ENCODE assay signal across 8 mouse cellular contexts in the genomic region with DNA sequence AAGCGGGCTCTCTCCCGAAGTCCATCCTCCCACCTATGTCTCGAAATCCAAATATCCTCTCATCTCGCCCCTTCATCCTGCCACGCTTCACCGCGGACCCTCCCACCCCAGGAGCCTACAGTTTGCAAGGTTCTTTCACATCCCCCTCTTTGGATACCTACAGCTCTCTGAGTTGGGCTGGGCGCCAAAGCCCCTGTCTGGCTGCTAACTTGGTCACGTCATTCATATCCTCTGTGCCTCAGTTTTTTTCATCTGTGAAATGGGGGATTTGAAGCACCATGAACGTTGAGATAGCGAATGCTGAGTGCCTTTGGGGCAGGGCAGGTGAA. TPM values are rescaled to one million over a fixed set of nuclear protein-coding genes. Genes with fewer than 3 reads are reported as not detected.
DNase-seq lines count a peak whose midpoint lies in the region; ATAC-seq and TF ChIP-seq lines count a peak whose summit lies in the region.

No protein-coding gene starts in this region.

- H3K27me3 ChIP-seq in kidney, postnatal 0 days (ENCODE audit: insufficient read depth, low read length) = no peaks in the 10 kb centered on the region
- peaks cover 13% of the 10 kb centered on the region for H3K27me3 ChIP-seq in hindbrain, embryonic 13.5 days
- no peaks in the 10 kb centered on the region for H3K27me3 ChIP-seq in midbrain, embryonic 15.5 days (replicated peaks)

- peak overlapping the region; percentile 91 for H3K4me2 ChIP-seq in kidney, postnatal 0 days (ENCODE audit: low read length)
- H3K4me2 ChIP-seq in hindbrain, embryonic 13.5 days = peak overlapping the region; percentile 73
- peak overlapping the region; percentile 67 for H3K4me2 ChIP-seq in midbrain, embryonic 15.5 days

- H3K9me3 ChIP-seq in kidney, postnatal 0 days (replicated peaks; ENCODE audit: low read length) = no peaks in the 10 kb centered on the region
- H3K9me3 ChIP-seq in hindbrain, embryonic 13.5 days = no peaks in the 10 kb centered on the region
- no peaks in the 10 kb centered on the region for H3K9me3 ChIP-seq in midbrain, embryonic 15.5 days

- TF ChIP-seq POLR2A in cortical plate, adult 2 months (IDR thresholded peaks at IDR 0.05; ENCODE audit: extremely low read depth, insufficient read depth, low read length) = no peak

- H3K4me3 ChIP-seq in kidney, postnatal 0 days (replicated peaks; ENCODE audit: low read depth, low read length) = peak overlapping the region; percentile 98
- H3K4me3 ChIP-seq in cortical plate, adult 2 months (ENCODE audit: insufficient read depth, low read length) = peak overlapping the region; percentile 40
- peak overlapping the region; percentile 99 for H3K4me3 ChIP-seq in hindbrain, embryonic 13.5 days
- H3K4me3 ChIP-seq in midbrain, embryonic 15.5 days = peak overlapping the region; percentile 100

- no peak; the same call in 1 of the 2 replicates for TF ChIP-seq CTCF in kidney, postnatal 0 days (IDR thresholded peaks at IDR 0.05; ENCODE audit: low read depth)
- no peak for TF ChIP-seq CTCF in cortical plate, adult 2 months (IDR thresholded peaks at IDR 0.05; ENCODE audit: extremely low read depth, insufficient read depth, low read length)

- DNase-seq in kidney, postnatal 0 days (ENCODE audit: low spot score) = no peak
- DNase-seq in kidney, adult 18-20 months = no peak
- no peak for DNase-seq in urinary bladder, postnatal 14 days (ENCODE audit: low spot score)
- DNase-seq in urinary bladder, postnatal 36 days (ENCODE audit: low spot score in 2 of 2) = no peak
- DNase-seq in retina, postnatal 1 day = no peak

- WGBS in kidney, postnatal 0 days = under 1% methylated on average over 11 of the region's 11 CpGs
- 2% methylated on average over 11 of the region's 11 CpGs for WGBS in hindbrain, embryonic 13.5 days
- WGBS in midbrain, embryonic 15.5 days = 2% methylated on average over 11 of the region's 11 CpGs

- H3K27ac ChIP-seq in kidney, postnatal 0 days = no peak overlapping the region
- no peak overlapping the region for H3K27ac ChIP-seq in cortical plate, adult 2 months (ENCODE audit: insufficient read depth, low read length)
- H3K27ac ChIP-seq in hindbrain, embryonic 13.5 days = peak overlapping the region; percentile 94
- peak overlapping the region; percentile 95 for H3K27ac ChIP-seq in midbrain, embryonic 15.5 days

- no peak; the same call in 1 of the 2 replicates for ATAC-seq in kidney, postnatal 0 days (replicated peaks; ENCODE audit: low FRiP score, low read depth)
- peak; percentile 52 for ATAC-seq in hindbrain, embryonic 13.5 days (ENCODE audit: low FRiP score)
- ATAC-seq in midbrain, embryonic 15.5 days (replicated peaks) = peak; percentile 45; the same call in 1 of the 2 replicates

- H3K4me1 ChIP-seq in kidney, postnatal 0 days (replicated peaks; ENCODE audit: insufficient read depth, low read length) = no peaks in the 10 kb centered on the region; the same call in 1 of the 2 replicates
- no peaks in the 10 kb centered on the region for H3K4me1 ChIP-seq in cortical plate, adult 2 months (ENCODE audit: control insufficient read depth, insufficient read depth, low read length)
- peaks cover 28% of the 10 kb centered on the region for H3K4me1 ChIP-seq in hindbrain, embryonic 13.5 days (replicated peaks)
- H3K4me1 ChIP-seq in midbrain, embryonic 15.5 days = peaks cover 22% of the 10 kb centered on the region

- no peaks in the 10 kb centered on the region for H3K36me3 ChIP-seq in kidney, postnatal 0 days (ENCODE audit: insufficient read depth, low read length)
- peaks cover 25% of the 10 kb centered on the region for H3K36me3 ChIP-seq in hindbrain, embryonic 13.5 days
- no peaks in the 10 kb centered on the region; the same call in 1 of the 2 replicates for H3K36me3 ChIP-seq in midbrain, embryonic 15.5 days (replicated peaks)

- peak overlapping the region; percentile 96; the same call in 1 of the 2 replicates for H3K9ac ChIP-seq in kidney, postnatal 0 days (ENCODE audit: low read depth, low read length)
- peak overlapping the region; percentile 100 for H3K9ac ChIP-seq in hindbrain, embryonic 13.5 days
- peak overlapping the region; percentile 100 for H3K9ac ChIP-seq in midbrain, embryonic 15.5 days

RNA-seq across cellular contexts. Expression of gene Vps37d, which starts 0.4 kb away (rescaled TPM):
- polyA plus RNA-seq in kidney, postnatal 0 days (2015; fragmentation: Nextera tagmentation; extraction: Ambion mirVana) = 9.9 and 12.5 TPM in 2 replicates
- polyA plus RNA-seq in cortical plate, adult 2 months (2012; rRNA removed) = 26.6 and 29.4 TPM in 2 replicates
- 29.8 and 31.9 TPM in 2 replicates for polyA plus RNA-seq in hindbrain, embryonic 13.5 days (2015; fragmentation: Nextera tagmentation; extraction: Ambion mirVana)
- polyA plus RNA-seq in midbrain, embryonic 15.5 days (2015; fragmentation: Nextera tagmentation; extraction: Ambion mirVana) = 39.5 and 47.8 TPM in 2 replicates

RNA-seq across cellular contexts. Expression of gene Mlxipl, which starts 11.2 kb away (rescaled TPM):
- 6.5 and 7.8 TPM in 2 replicates for polyA plus RNA-seq in kidney, postnatal 0 days (2015; fragmentation: Nextera tagmentation; extraction: Ambion mirVana)
- polyA plus RNA-seq in cortical plate, adult 2 months (2012; rRNA removed) = 4.2 and 5.0 TPM in 2 replicates
- polyA plus RNA-seq in hindbrain, embryonic 13.5 days (2015; fragmentation: Nextera tagmentation; extraction: Ambion mirVana) = 0.41 and 0.71 TPM in 2 replicates
- 0.81 and 0.91 TPM in 2 replicates for polyA plus RNA-seq in midbrain, embryonic 15.5 days (2015; fragmentation: Nextera tagmentation; extraction: Ambion mirVana)

RNA-seq across cellular contexts. Expression of gene Bud23, which starts 13.7 kb away (rescaled TPM):
- 80.4 and 85.2 TPM in 2 replicates for polyA plus RNA-seq in kidney, postnatal 0 days (2015; fragmentation: Nextera tagmentation; extraction: Ambion mirVana)
- 66.6 and 82.3 TPM in 2 replicates for polyA plus RNA-seq in cortical plate, adult 2 months (2012; rRNA removed)
- polyA plus RNA-seq in hindbrain, embryonic 13.5 days (2015; fragmentation: Nextera tagmentation; extraction: Ambion mirVana) = 79.1 and 93.5 TPM in 2 replicates
- 78.1 and 82.5 TPM in 2 replicates for polyA plus RNA-seq in midbrain, embryonic 15.5 days (2015; fragmentation: Nextera tagmentation; extraction: Ambion mirVana)

RNA-seq across cellular contexts. Expression of gene Dnajc30, which starts 14.4 kb away (rescaled TPM):
- polyA plus RNA-seq in kidney, postnatal 0 days (2015; fragmentation: Nextera tagmentation; extraction: Ambion mirVana) = 42.4 and 42.6 TPM in 2 replicates
- 58.3 and 58.4 TPM in 2 replicates for polyA plus RNA-seq in cortical plate, adult 2 months (2012; rRNA removed)
- polyA plus RNA-seq in hindbrain, embryonic 13.5 days (2015; fragmentation: Nextera tagmentation; extraction: Ambion mirVana) = 37.4 and 38.8 TPM in 2 replicates
- polyA plus RNA-seq in midbrain, embryonic 15.5 days (2015; fragmentation: Nextera tagmentation; extraction: Ambion mirVana) = 43.4 and 47.8 TPM in 2 replicates

RNA-seq across cellular contexts. Expression of gene Stx1a, which starts 55.2 kb away (rescaled TPM):
- 6.6 and 9.0 TPM in 2 replicates for polyA plus RNA-seq in kidney, postnatal 0 days (2015; fragmentation: Nextera tagmentation; extraction: Ambion mirVana)
- 545 and 568 TPM in 2 replicates for polyA plus RNA-seq in cortical plate, adult 2 months (2012; rRNA removed)
- 78.4 and 78.9 TPM in 2 replicates for polyA plus RNA-seq in hindbrain, embryonic 13.5 days (2015; fragmentation: Nextera tagmentation; extraction: Ambion mirVana)
- polyA plus RNA-seq in midbrain, embryonic 15.5 days (2015; fragmentation: Nextera tagmentation; extraction: Ambion mirVana) = 156 and 157 TPM in 2 replicates

Comparison
In these comparisons a context has a peak if more than half of its experiments do, and no peak if none do; other contexts are left out.
1. H3K27ac ChIP-seq: peak in hindbrain, embryonic 13.5 days (single experiment) and midbrain, embryonic 15.5 days (single experiment); none in kidney, postnatal 0 days (single experiment) and cortical plate, adult 2 months (single experiment).
2. H3K4me3 ChIP-seq: peak in every context shown above with its lines; median percentile 100 in midbrain, embryonic 15.5 days; 99 in hindbrain, embryonic 13.5 days; 98 in kidney, postnatal 0 days; 40 in cortical plate, adult 2 months.
3. Peak in every context shown above with its lines, with median percentiles within 50 percentile points of each other: H3K4me2 ChIP-seq and H3K9ac ChIP-seq.